Mouse (Mus musculus): ENCODE data around the gene Cldnd2.

- TF ChIP-seq CTCF (IDR thresholded peaks at IDR 0.05; ENCODE audit: control insufficient read depth, insufficient read depth, insufficient read length): no peak
- no peak for TF ChIP-seq CEBPB (IDR thresholded peaks at IDR 0.05; ENCODE audit: low read depth)
- TF ChIP-seq USF1 (IDR thresholded peaks at IDR 0.05; ENCODE audit: low read depth): no peak
- TF ChIP-seq MAX (IDR thresholded peaks at IDR 0.05): no peak
- no peak for TF ChIP-seq MYOG (IDR thresholded peaks at IDR 0.05; ENCODE audit: control insufficient read depth, extremely low read depth, insufficient read length)
- TF ChIP-seq MYOD1 (IDR thresholded peaks at IDR 0.05; ENCODE audit: control insufficient read depth, insufficient read length, low read depth): no peak
Observed at GRCm38 (mm10) chr7:43476376-43476775, 35.8 kb downstream of the Cldnd2 start.

Measured in C2C12 (cell line).